Mouse (Mus musculus): Measurements from ENCODE around the gene Aldoc. TPM values are rescaled to one million over a fixed set of nuclear protein-coding genes. Genes with fewer than 3 reads are reported as not detected.

Aldoc gene
- polyA plus RNA-seq, 1 experiment = 1.7 TPM

GRCm38 (mm10) chr11:78324000-78324785 is 1.4 kb downstream of the Aldoc start:
- H3ac ChIP-seq (ENCODE audit: control insufficient read depth, insufficient read length) = no peak overlapping the region
- no peak overlapping the region for H3K4me2 ChIP-seq (ENCODE audit: low read depth)
- no peak overlapping the region for H3K4me3 ChIP-seq
- TF ChIP-seq TCF3 (IDR thresholded peaks at IDR 0.05; ENCODE audit: insufficient read length, low read depth) (no peak), MYOG (IDR thresholded peaks at IDR 0.05; ENCODE audit: control insufficient read depth in 1 of 3, insufficient read depth in 1 of 3, insufficient read length in 2 of 3, low read depth in 2 of 3) (no peak), USF1 (IDR thresholded peaks at IDR 0.05; ENCODE audit: low read depth) (no peak), POLR2A (IDR thresholded peaks at IDR 0.05; ENCODE audit: insufficient read length, low read depth) (no peak), REST (IDR thresholded peaks at IDR 0.05; ENCODE audit: insufficient read depth, insufficient read length) (no peak), MAX (IDR thresholded peaks at IDR 0.05; ENCODE audit: low read depth) (no peak), CEBPB (IDR thresholded peaks at IDR 0.05; ENCODE audit: insufficient read depth, poor library complexity, severe bottlenecking) (no peak), MYOD1 (IDR thresholded peaks at IDR 0.05; ENCODE audit: control insufficient read depth in 1 of 3, insufficient read length in 2 of 3, low read depth in 2 of 3) (no peak), TCF12 (IDR thresholded peaks at IDR 0.05; ENCODE audit: insufficient read depth, poor library complexity, severe bottlenecking) (no peak), E2F4 (IDR thresholded peaks at IDR 0.05; ENCODE audit: insufficient read depth) (no peak)
- H3K36me3 ChIP-seq (ENCODE audit: control insufficient read depth, insufficient read depth) = peaks cover 14% of the 10 kb centered on the region
- no peaks in the 10 kb centered on the region for H3K79me2 ChIP-seq (ENCODE audit: control insufficient read depth, insufficient read depth)
- no peaks in the 10 kb centered on the region for H3K27me3 ChIP-seq (ENCODE audit: control insufficient read depth, insufficient read depth, insufficient read length)

- H3K79me2 ChIP-seq (ENCODE audit: control insufficient read depth, insufficient read depth) = no peaks in the 10 kb centered on the region
- peaks cover 14% of the 10 kb centered on the region for H3K36me3 ChIP-seq (ENCODE audit: control insufficient read depth, insufficient read depth)
- H3K27me3 ChIP-seq (ENCODE audit: control insufficient read depth, insufficient read depth, insufficient read length) = no peaks in the 10 kb centered on the region
- H3ac ChIP-seq (ENCODE audit: control insufficient read depth, insufficient read length) = no peak overlapping the region
- TF ChIP-seq MYOG (IDR thresholded peaks at IDR 0.05; ENCODE audit: control insufficient read depth in 1 of 3, insufficient read depth in 1 of 3, insufficient read length in 2 of 3, low read depth in 2 of 3) (no peak), E2F4 (IDR thresholded peaks at IDR 0.05; ENCODE audit: insufficient read depth) (no peak), TCF12 (IDR thresholded peaks at IDR 0.05; ENCODE audit: insufficient read depth, poor library complexity, severe bottlenecking) (no peak), CEBPB (IDR thresholded peaks at IDR 0.05; ENCODE audit: insufficient read depth, poor library complexity, severe bottlenecking) (no peak)
- no peak overlapping the region for H3K4me2 ChIP-seq (ENCODE audit: low read depth)
- no peak overlapping the region for H3K4me3 ChIP-seq
Observed at GRCm38 (mm10) chr11:78324965-78325364, 2.2 kb downstream of the Aldoc start.

- Histone ChIP-seq H3K79me2 (ENCODE audit: control insufficient read depth, insufficient read depth) (no peaks in the 10 kb centered on the region), H3K36me3 (ENCODE audit: control insufficient read depth, insufficient read depth) (no peaks in the 10 kb centered on the region), H3K4me2 (ENCODE audit: low read depth) (no peak overlapping the region), H3K4me3 (no peak overlapping the region), H3ac (ENCODE audit: control insufficient read depth, insufficient read length) (no peak overlapping the region), H3K27me3 (ENCODE audit: control insufficient read depth, insufficient read depth, insufficient read length) (no peaks in the 10 kb centered on the region)
- no peak for TF ChIP-seq E2F4 (IDR thresholded peaks at IDR 0.05; ENCODE audit: insufficient read depth)
Observed at GRCm38 (mm10) chr11:78327215-78327614, 4.4 kb downstream of the Aldoc start.

GRCm38 (mm10) chr11:78327634-78328511 is 5.1 kb downstream of the Aldoc start, which contains the start of gene Pigs:
Gene Pigs, plus strand, starts transcription at chr11:78328415.
- Histone ChIP-seq H3K79me2 (ENCODE audit: control insufficient read depth, insufficient read depth) (no peaks in the 10 kb centered on the region), H3ac (ENCODE audit: control insufficient read depth, insufficient read length) (peak within 1 kb of the TSS; percentile 5), H3K4me3 (peak within 1 kb of the TSS; percentile 53), H3K4me2 (ENCODE audit: low read depth) (peak within 1 kb of the TSS; percentile 74), H3K36me3 (ENCODE audit: control insufficient read depth, insufficient read depth) (no peaks in the 10 kb centered on the region), H3K27me3 (ENCODE audit: control insufficient read depth, insufficient read depth, insufficient read length) (no peaks in the 10 kb centered on the region)
- TF ChIP-seq CEBPB (IDR thresholded peaks at IDR 0.05; ENCODE audit: insufficient read depth, poor library complexity, severe bottlenecking) = no peak
- TF ChIP-seq REST (IDR thresholded peaks at IDR 0.05; ENCODE audit: insufficient read depth, insufficient read length) = no peak
- peak in 1 of 3 experiments; percentile 2 for TF ChIP-seq MYOD1 (IDR thresholded peaks at IDR 0.05; ENCODE audit: control insufficient read depth in 1 of 3, insufficient read length in 2 of 3, low read depth in 2 of 3)
- no peak for TF ChIP-seq MAX (IDR thresholded peaks at IDR 0.05; ENCODE audit: low read depth)
- TF ChIP-seq POLR2AphosphoS2 (IDR thresholded peaks at IDR 0.05; ENCODE audit: insufficient read length, low read depth) = peak; percentile 69
- TF ChIP-seq E2F4 (IDR thresholded peaks at IDR 0.05; ENCODE audit: insufficient read depth) = no peak
- no peak for TF ChIP-seq USF1 (IDR thresholded peaks at IDR 0.05; ENCODE audit: low read depth)
- TF ChIP-seq TCF3 (IDR thresholded peaks at IDR 0.05; ENCODE audit: insufficient read length, low read depth) = no peak
- peak in 1 of 3 experiments; percentile 1 for TF ChIP-seq MYOG (IDR thresholded peaks at IDR 0.05; ENCODE audit: control insufficient read depth in 1 of 3, insufficient read depth in 1 of 3, insufficient read length in 2 of 3, low read depth in 2 of 3)
- no peak for TF ChIP-seq TCF12 (IDR thresholded peaks at IDR 0.05; ENCODE audit: insufficient read depth, poor library complexity, severe bottlenecking)
- peak; percentile 81 for TF ChIP-seq POLR2A (IDR thresholded peaks at IDR 0.05; ENCODE audit: insufficient read length, low read depth)
- no peak for TF ChIP-seq SRF (IDR thresholded peaks at IDR 0.05; ENCODE audit: control insufficient read depth, insufficient read length, low read depth)

Measured in myocyte (in vitro differentiated cells).